Mouse (Mus musculus) liver, adult 2 months (tissue): Measurements from ENCODE around the gene Lce1c.

Source experiments
- CTCF ChIP-seq: fragments of 200-500 bp; IDR thresholded peaks from 2 replicates; pipeline ENCODE4 v1.5.1; 2011; ENCODE audit warnings: low read depth, low read length, control low read depth
- POLR2A ChIP-seq: fragments of 200-500 bp; IDR thresholded peaks from 2 replicates; pipeline ENCODE4 v1.6.1; 2011; ENCODE audit warnings: low read length, control low read depth; ENCODE audit not compliant: insufficient read depth; ENCODE audit errors: extremely low read depth

DNA sequence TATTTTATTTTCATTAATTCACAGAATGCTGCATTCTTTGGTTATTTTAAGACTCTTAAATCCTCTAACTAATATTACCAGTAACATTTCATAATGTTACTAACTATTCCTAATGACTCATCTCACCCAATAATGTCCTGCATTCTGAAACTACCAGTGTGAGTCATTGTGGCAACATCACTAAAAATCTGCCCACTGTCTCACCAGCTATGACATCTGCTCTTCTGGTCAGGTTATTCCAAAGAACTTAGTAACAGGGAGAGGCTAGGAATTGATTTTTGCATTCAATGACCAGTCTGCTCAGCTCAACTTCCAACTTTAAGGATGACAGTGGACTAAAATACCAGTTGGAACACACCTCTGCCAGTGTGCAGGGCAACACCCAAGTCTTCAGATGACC lies 12.6 kb downstream of the Lce1c start:
- TF ChIP-seq CTCF (no peak), POLR2A (no peak)
